Mouse (Mus musculus) brown adipose tissue, adult 24 weeks (tissue): ENCODE measurements around the gene Mmp13. TPM values are rescaled to one million over a fixed set of nuclear protein-coding genes. Genes with fewer than 3 reads are reported as not detected.
"Not testable (repeated sequence)": the region's sequence is repeated elsewhere in the genome, so short reads cannot be mapped to it uniquely, and the experiment has no call there.

Source experiments
- H3K27ac ChIP-seq: fragments of 200-500 bp; replicated peaks from 2 replicates; pipeline ENCODE4 v1.5.1; 2012; ENCODE audit warnings: low read depth, mild to moderate bottlenecking, low read length
- H3K4me1 ChIP-seq: fragments of 200-500 bp; 2 replicates; pipeline ENCODE4 v1.6.1; 2012; ENCODE audit warnings: low read length, mixed read lengths; ENCODE audit not compliant: control insufficient read depth, insufficient read depth, insufficient read length
- H3K4me3 ChIP-seq: fragments of 200-500 bp; 2 replicates; pipeline ENCODE4 v1.5.1; 2012; ENCODE audit warnings: low read depth, mild to moderate bottlenecking, low read length, moderate library complexity; ENCODE audit not compliant: insufficient read depth
- polyA plus RNA-seq: library from polyadenylated mRNA; stranded (reverse); fragments of >200 nt; gene quantifications from 2 replicates; pipeline ENCODE4 v1.2.4, GENCODE M21; 2012; ENCODE audit not compliant: missing spikeins, insufficient read depth, insufficient read length

The Mmp13 gene
- polyA plus RNA-seq: 0.52 TPM in 1 of 2 replicates, not detected in the other

DNA sequence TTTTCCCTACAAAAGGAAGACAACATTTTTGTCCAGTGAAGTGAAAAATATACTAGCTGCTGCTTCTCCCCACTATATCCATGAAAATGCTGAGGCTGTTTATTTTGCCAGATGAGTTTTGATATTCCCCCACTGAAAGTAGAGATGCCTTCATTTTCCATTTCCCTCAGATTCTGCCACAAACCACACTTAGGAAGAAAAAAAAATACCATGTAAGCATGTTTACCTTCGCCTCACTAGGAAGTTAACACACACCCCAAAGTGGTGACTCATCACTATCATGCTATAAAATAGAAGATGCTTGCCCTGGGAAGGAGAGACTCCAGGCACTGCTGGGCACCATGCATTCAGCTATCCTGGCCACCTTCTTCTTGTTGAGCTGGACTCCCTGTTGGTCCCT lies at the start of gene Mmp13:
Mmp13 (plus strand) TSS at position 301 of the 400 bp plus-strand sequence.
- no peaks in the 10 kb centered on the region for H3K4me1 ChIP-seq
- no peak within 1 kb of the TSS for H3K27ac ChIP-seq
- no peak within 1 kb of the TSS for H3K4me3 ChIP-seq

DNA sequence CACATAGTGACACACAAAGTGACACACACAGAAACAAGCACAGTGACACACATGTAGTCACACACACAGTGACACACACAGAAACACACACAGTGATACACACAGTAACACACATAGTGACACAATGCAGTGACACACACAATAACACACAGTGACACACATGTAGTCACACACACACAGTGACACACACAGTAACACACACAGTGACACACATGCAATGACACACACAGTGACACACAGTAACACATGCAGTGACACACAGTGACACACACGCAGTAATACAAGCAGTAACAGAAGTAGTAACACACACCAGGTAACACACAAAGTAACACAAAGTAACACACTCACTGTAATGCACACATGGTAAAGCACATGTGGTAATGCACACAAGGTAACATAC lies 33.7 kb upstream of the Mmp13 start:
- H3K4me3 ChIP-seq: no peak overlapping the region
- no peaks in the 10 kb centered on the region for H3K4me1 ChIP-seq
- H3K27ac ChIP-seq: no peak overlapping the region

DNA sequence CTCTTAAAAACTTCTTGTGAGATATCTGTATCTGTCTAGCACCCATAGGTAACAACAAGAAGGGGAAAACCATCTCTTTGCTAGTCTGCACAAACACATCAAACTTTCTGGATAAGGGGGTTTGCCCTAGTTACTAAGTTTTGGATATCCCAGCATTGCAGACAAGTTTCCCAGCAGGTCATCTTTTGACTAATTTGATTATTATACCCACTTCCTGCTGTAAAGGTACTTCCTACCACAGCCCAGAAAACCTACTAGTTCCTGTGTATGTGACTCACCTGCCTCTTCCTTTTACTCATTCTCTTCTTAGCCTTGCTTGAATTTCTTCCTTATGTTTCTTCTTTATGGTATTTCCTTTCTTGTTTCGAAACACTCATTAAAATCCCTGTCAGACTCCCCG lies 32.3 kb upstream of the Mmp13 start:
- H3K27ac ChIP-seq: no peak overlapping the region
- no peak overlapping the region for H3K4me3 ChIP-seq
- no peaks in the 10 kb centered on the region for H3K4me1 ChIP-seq

DNA sequence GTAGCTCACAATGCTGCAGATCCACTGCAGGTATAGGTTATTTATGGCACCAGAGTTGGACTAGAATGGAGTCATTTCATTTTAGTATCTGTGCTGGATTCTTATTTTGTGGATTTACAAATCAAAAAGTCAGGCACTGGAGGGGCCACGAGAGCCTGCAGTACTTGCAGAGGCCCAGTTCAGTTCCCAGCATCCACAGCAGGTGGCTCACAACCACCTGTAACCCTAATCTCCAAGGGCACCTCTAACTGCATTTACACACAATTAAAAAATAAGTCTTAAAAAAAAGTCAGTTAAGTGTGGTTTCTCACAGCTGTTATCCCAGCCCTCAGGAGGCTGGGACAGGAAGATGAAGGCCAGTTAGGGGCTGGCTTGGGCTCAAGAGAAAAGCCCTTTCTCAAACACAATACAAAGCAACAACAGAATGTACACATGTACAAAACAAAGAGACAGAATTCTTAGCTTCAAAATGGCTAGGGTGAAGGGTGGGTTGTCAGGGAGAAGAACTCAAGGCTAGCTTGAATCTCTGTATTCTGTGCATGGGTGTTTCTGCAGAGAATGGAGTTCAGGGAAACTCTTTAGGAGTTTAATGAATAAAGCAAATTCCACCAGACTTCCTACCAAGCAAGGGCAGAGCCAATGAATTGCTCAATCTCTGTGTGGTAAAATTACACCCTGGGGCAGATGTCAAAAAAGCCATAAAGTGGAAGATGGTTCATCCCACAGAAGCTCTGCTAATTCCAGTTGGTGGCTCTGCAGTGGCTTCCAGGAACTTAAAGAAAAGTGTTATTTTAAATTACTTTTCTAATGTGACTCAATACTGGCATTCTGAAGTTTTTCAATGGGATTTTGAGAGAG lies 19.3 kb upstream of the Mmp13 start:
- no peak overlapping the region for H3K4me3 ChIP-seq
- H3K4me1 ChIP-seq: no peaks in the 10 kb centered on the region
- H3K27ac ChIP-seq: no peak overlapping the region

DNA sequence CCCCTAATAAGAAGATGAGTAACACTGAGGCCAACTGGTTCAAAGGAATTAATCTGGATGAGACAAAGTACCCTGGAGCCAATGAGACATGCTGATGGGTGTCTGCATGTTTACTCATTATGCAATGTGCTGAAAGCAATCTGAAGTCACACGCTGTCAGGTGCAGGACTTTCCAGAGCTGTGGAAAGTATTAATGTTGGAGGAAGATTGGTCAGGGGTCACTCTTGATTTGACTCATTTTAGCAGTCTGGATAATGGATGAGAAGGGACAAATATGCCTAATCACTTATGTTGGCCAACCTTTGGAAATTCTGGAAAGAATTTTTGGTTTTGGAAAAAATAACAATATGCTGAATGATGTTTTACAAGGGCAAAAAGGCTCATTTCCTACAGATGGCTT lies 10.6 kb upstream of the Mmp13 start:
- H3K27ac ChIP-seq: no peak overlapping the region
- no peak overlapping the region for H3K4me3 ChIP-seq
- H3K4me1 ChIP-seq: no peaks in the 10 kb centered on the region

DNA sequence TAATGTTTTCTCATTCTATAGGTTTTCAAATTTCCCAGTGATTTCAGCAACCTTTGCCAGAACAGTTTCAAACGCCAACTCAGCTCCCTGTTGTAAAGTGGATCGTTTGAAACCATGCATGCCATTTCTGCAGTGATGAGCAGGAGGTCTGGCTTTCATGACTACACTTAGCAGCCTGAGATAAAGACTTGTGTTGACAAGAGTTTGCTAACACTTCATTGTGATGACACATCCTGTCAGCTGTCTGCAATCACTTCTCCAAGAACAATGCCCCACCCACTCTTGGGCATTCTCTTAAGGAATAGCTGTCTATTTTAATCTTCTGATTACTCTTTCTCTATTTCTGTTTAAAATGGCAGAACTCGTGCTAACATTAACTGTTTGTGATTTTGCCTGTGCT lies 2.2 kb upstream of the Mmp13 start:
- H3K27ac ChIP-seq: no peak overlapping the region
- no peak overlapping the region for H3K4me3 ChIP-seq
- no peaks in the 10 kb centered on the region for H3K4me1 ChIP-seq

DNA sequence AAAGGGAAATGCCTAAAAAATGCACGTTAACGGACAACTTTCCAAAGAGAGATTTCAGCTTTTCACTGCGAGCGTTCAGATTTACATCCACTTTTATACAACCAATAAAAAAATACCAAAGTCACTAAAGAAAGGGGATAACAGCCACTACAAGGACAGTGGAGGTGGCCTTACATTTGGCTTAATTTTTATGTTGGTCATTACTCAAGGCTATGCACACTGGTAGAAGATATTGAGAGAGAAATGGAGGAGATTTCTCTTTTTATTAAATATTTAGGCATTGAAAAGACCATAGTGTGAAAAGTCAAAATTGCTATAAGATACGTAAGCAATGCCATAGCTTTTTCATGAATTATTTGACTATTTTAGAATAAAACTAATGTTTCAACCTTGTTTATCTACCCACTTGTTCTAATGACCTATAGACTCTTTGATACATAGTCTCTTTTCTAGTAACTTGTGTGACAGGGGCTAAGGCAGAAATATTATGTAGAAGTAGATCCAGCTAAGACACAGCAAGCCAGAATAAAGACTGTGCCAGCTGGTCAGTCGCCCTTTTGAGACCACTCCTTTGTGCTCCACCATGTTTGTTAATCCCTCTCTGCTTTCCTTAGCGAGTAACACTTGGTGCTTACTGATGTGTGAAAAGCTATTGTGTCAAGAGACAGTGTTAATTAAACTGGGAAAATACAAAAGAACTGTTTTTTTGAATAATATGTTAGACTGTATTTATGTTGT lies 10.4 kb downstream of the Mmp13 start:
- no peaks in the 10 kb centered on the region for H3K4me1 ChIP-seq
- no peak overlapping the region for H3K4me3 ChIP-seq
- no peak overlapping the region for H3K27ac ChIP-seq

DNA sequence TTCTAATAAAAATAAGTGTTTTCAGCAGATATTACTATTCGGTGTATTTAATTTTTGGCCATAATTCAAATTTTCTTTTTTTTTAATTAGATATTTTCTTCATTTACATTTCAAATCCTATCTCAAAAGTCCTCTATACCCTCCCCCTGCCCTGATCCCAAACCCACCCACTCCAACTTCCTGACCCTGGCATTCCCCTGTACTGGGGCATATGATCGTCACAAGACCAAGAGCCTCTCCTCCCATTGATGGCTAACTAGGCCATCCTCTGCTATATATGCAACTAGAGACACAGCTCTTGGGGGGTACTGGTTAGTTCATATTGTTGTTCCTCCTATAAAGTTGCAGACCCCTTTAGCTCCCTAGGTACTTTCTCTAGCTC lies 11.0 kb downstream of the Mmp13 start:
- H3K4me3 ChIP-seq, H3K4me1 ChIP-seq, H3K27ac ChIP-seq: not testable (repeated sequence)

DNA sequence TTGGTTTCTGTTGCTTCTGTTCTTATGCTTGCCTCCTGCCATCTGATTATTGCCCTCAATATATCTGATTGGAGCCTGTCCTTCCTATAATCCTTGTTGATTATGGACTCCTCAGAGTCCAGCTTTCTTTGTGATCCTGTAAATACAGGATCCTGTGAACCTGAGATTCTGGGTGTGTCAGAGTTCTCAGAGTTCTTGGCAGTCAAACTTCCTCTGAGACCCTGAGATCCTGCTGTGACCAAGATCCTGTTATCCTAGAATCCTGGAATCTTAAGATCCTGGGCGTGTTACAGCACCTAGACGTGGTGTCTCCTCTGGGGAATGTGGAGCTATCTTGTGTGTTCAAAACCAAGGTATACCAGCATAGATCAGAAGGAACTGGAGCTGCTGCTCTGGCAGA lies 17.2 kb downstream of the Mmp13 start:
- H3K4me1 ChIP-seq: no peaks in the 10 kb centered on the region
- H3K4me3 ChIP-seq: no peak overlapping the region
- no peak overlapping the region for H3K27ac ChIP-seq

DNA sequence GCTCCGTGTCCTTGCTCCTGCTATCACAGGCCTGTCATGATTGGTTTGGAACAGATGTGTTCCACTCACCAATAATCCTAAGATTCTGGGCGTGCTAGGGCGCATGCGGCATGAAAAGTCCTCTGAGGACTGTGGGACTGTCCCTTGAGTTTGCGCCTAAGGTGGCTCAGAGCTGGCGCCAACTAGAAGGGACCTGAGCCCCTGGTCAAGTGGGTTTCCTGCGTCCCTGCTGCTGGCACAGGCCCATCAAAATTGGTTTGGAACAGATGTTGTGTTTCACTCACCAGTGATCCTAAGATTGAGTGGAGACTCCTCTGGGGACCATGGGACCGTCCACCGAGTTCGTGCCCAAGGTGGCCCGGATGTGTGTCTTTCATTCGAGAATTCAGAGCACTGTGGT lies 17.6 kb downstream of the Mmp13 start:
- Histone ChIP-seq H3K4me3 (no peak overlapping the region), H3K4me1 (no peaks in the 10 kb centered on the region), H3K27ac (no peak overlapping the region)

DNA sequence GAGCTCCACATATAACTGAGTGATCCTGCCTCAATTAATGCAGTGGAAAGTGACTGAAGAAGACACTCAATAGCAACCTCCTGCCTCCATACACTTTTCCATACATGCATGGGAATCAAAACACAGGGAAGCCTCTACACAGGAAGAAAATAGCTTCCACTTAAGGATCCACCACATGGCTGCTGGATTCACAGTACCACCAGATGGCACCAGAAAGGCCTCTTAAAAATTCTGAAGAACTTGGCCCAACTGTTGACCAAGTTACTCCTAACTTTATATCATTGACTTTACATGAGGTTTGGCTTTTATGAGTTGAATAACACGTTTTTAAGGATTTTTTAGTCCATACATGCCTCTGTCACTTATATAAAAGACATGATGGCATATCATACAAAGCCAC lies 19.8 kb downstream of the Mmp13 start:
- no peak overlapping the region for H3K27ac ChIP-seq
- no peaks in the 10 kb centered on the region for H3K4me1 ChIP-seq
- no peak overlapping the region for H3K4me3 ChIP-seq

DNA sequence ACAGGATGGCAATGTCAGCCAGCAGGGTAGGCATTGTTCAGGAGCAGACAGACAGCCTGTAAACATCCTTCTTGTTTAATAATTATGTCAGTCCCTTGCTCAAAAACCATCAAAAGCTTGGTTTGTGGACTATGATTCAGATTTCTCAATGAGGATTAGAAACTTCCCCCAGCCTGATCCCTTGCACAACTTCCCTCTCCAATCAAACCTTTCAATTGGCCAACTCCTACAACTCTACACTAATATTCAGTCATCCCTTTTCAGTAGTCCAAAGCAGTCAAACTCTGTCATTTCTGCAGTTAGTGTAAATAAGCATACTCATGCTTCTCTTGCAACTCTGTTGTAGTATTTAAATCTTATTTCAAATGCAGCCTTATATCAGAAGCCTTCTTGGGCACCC lies 59.5 kb downstream of the Mmp13 start:
- H3K4me3 ChIP-seq: no peak overlapping the region
- no peaks in the 10 kb centered on the region for H3K4me1 ChIP-seq
- no peak overlapping the region for H3K27ac ChIP-seq

Other genes with a start within 250 kb of the Mmp13 start
- 0.58 and 0.79 TPM in 2 replicates for gene Dync2h1, start 88.1 kb upstream of the Mmp13 start, polyA plus RNA-seq
- 58.2 and 71.9 TPM in 2 replicates for gene Dcun1d5, start 88.0 kb upstream of the Mmp13 start, polyA plus RNA-seq
- 2.3 TPM in 1 of 2 replicates, not detected in the other for gene Mmp12, start 71.9 kb downstream of the Mmp13 start, polyA plus RNA-seq
- gene Mmp1b, start 115.5 kb downstream of the Mmp13 start, polyA plus RNA-seq: not detected in 2 replicates
- 5.9 and 12.8 TPM in 2 replicates for gene Mmp3, start 173.3 kb downstream of the Mmp13 start, polyA plus RNA-seq
- gene Mmp10, start 229.8 kb downstream of the Mmp13 start, polyA plus RNA-seq: not detected in 2 replicates